12 mouse cellular contexts compared by ENCODE assay signal in genomic region chr10:5528284-5528683, GRCm38 (mm10). TPM values are rescaled to one million over a fixed set of nuclear protein-coding genes. Genes with fewer than 3 reads are reported as not detected.
DNase-seq lines count a peak whose midpoint lies in the region; ATAC-seq lines count a peak whose summit lies in the region.
"Had no signal": no experiment of that assay in that cellular context is flagged by ENCODE, and none has a peak within 500 bp of the region (broad histone marks: within the 10 kb centered on the region; RNA-seq: fewer than 3 reads in every experiment).

No protein-coding gene starts in this region.

- no peaks in the 10 kb centered on the region for H3K4me1 ChIP-seq in embryonic facial prominence, embryonic 10.5 days
- H3K4me1 ChIP-seq in kidney, embryonic 14.5 days (ENCODE audit: control insufficient read depth, insufficient read depth, low read length), result no peaks in the 10 kb centered on the region
- H3K4me1 ChIP-seq: forebrain, embryonic 12.5 days; liver, embryonic 13.5 days; midbrain, embryonic 12.5 days had no signal

- ATAC-seq in granulocyte monocyte progenitor cell, adult 5-6 weeks (replicated peaks; ENCODE audit: poor library complexity, severe bottlenecking), result peak; percentile 91
- peak; percentile 93 for ATAC-seq in megakaryocyte progenitor cell, adult 5-6 weeks (replicated peaks; ENCODE audit: poor library complexity)
- ATAC-seq in kidney, embryonic 14.5 days (ENCODE audit: low FRiP score, low TSS enrichment), result no peak

- WGBS in embryonic facial prominence, embryonic 10.5 days, result 91% methylated on average over 1 of the region's 1 CpGs
- WGBS in kidney, embryonic 14.5 days, result 81% methylated on average over 1 of the region's 1 CpGs

- no peaks in the 10 kb centered on the region for H3K27me3 ChIP-seq in embryonic facial prominence, embryonic 10.5 days (replicated peaks; ENCODE audit: low read depth, poor library complexity, severe bottlenecking)
- no peaks in the 10 kb centered on the region for H3K27me3 ChIP-seq in kidney, embryonic 14.5 days (ENCODE audit: control insufficient read depth, insufficient read depth, low read length)
- H3K27me3 ChIP-seq: forebrain, embryonic 12.5 days; liver, embryonic 13.5 days; midbrain, embryonic 12.5 days had no signal

- no peak overlapping the region for H3K9ac ChIP-seq in kidney, embryonic 14.5 days (ENCODE audit: low read depth, low read length)
- H3K9ac ChIP-seq: forebrain, embryonic 12.5 days; liver, embryonic 13.5 days; midbrain, embryonic 12.5 days had no signal

- H3K36me3 ChIP-seq in embryonic facial prominence, embryonic 10.5 days (replicated peaks), result no peaks in the 10 kb centered on the region
- H3K36me3 ChIP-seq in kidney, embryonic 14.5 days (ENCODE audit: control insufficient read depth, insufficient read depth, low read length), result no peaks in the 10 kb centered on the region
- H3K36me3 ChIP-seq: forebrain, embryonic 12.5 days; liver, embryonic 13.5 days; midbrain, embryonic 12.5 days had no signal

- H3K27ac ChIP-seq in embryonic facial prominence, embryonic 10.5 days (replicated peaks), result no peak overlapping the region
- no peak overlapping the region for H3K27ac ChIP-seq in kidney, embryonic 14.5 days (ENCODE audit: low read depth, low read length)
- H3K27ac ChIP-seq: forebrain, embryonic 12.5 days; liver, embryonic 13.5 days; midbrain, embryonic 12.5 days had no signal

- no peak overlapping the region for H3K4me3 ChIP-seq in embryonic facial prominence, embryonic 10.5 days
- no peak overlapping the region for H3K4me3 ChIP-seq in kidney, embryonic 14.5 days (ENCODE audit: low read length)
- H3K4me3 ChIP-seq: forebrain, embryonic 12.5 days; liver, embryonic 13.5 days; midbrain, embryonic 12.5 days had no signal

- no peak overlapping the region for H3K4me2 ChIP-seq in kidney, embryonic 14.5 days (replicated peaks; ENCODE audit: low read depth, low read length)
- H3K4me2 ChIP-seq: forebrain, embryonic 12.5 days; liver, embryonic 13.5 days; midbrain, embryonic 12.5 days had no signal

- peak; percentile 57 for DNase-seq in layer of hippocampus, adult 11-12 months (ENCODE audit: low spot score)
- no peak for DNase-seq in layer of hippocampus, adult 9-10 months (ENCODE audit: low spot score)
- DNase-seq in cerebellum, adult 11 months, result peak; percentile 90
- DNase-seq in embryonic facial prominence, embryonic 10.5 days (ENCODE audit: low spot score), result no peak
- no peak for DNase-seq in liver
- DNase-seq: kidney, postnatal 10 days; liver, embryonic 13.5 days had no signal

- H3K9me3 ChIP-seq in embryonic facial prominence, embryonic 10.5 days, result no peaks in the 10 kb centered on the region
- H3K9me3 ChIP-seq in kidney, embryonic 14.5 days (ENCODE audit: control insufficient read depth, low read length), result no peaks in the 10 kb centered on the region
- H3K9me3 ChIP-seq: forebrain, embryonic 12.5 days; liver, embryonic 13.5 days; midbrain, embryonic 12.5 days had no signal

RNA-seq across cellular contexts. Expression of gene Syne1, which starts 23.0 kb away (rescaled TPM):
- 13.2 and 23.7 TPM in 2 replicates for total RNA-seq in granulocyte monocyte progenitor cell, adult 5-6 weeks (2014; fragmentation: Nextera tagmentation)
- 27.4 and 30.7 TPM in 2 replicates for total RNA-seq in granulocyte monocyte progenitor cell, adult 5-6 weeks (2017)
- total RNA-seq in megakaryocyte progenitor cell, adult 5-6 weeks (2015), result 36.1 and 37.0 TPM in 2 replicates
- 41.6 and 48.4 TPM in 2 replicates for total RNA-seq in megakaryocyte progenitor cell, adult 5-6 weeks (2017)
- polyA plus RNA-seq in embryonic facial prominence, embryonic 10.5 days (2016; fragmentation: Nextera tagmentation; extraction: Ambion mirVana), result 2.5 and 2.6 TPM in 2 replicates
- polyA plus RNA-seq in kidney, embryonic 14.5 days (2014; fragmentation: Nextera tagmentation; extraction: Ambion mirVana), result 3.6 and 5.8 TPM in 2 replicates

Comparison
In these comparisons a context has a peak if more than half of its experiments do, and no peak if none do; other contexts are left out.
1. DNase-seq: peak in layer of hippocampus, adult 11-12 months (single experiment) and cerebellum, adult 11 months (single experiment); none in layer of hippocampus, adult 9-10 months (single experiment), embryonic facial prominence, embryonic 10.5 days (single experiment) and liver (single experiment).